Mouse (Mus musculus) heart, postnatal 36 days (tissue): Measurements from ENCODE around the gene Nlgn2. TPM values are rescaled to one million over a fixed set of nuclear protein-coding genes. Genes with fewer than 3 reads are reported as not detected.

ENCODE experiments used
- DNase-seq, 2 experiments: peaks; one replicate each; pipeline ENCODE4 v3.0.0; 2021 to 2022
- intact Hi-C: fragments of 180-260 bp; cut with DNase I; formaldehyde crosslinking; loops from one replicate; pipeline ENCODE4 v1.15.1; 2025
- total RNA-seq, 2 experiments: library from RNA; stranded (reverse); gene quantifications; 2 replicates each; pipeline ENCODE4 v1.2.3; 2021

Gene Nlgn2
- total RNA-seq, 2 experiments from 2014 or later: 4.6 to 4.8 TPM

- no peak for DNase-seq
- intact Hi-C loops: loop anchor here (2.0 kb wide), 1 partner anchor 33 kb away; no protein-coding TSS in a partner anchor
Observed at GRCm38 (mm10) chr11:69835326-69835965, 2.1 kb downstream of the Nlgn2 start.

- DNase-seq: no peak
- intact Hi-C loops: loop anchor here (2.0 kb wide), 1 partner anchor 31 kb away; no protein-coding TSS in a partner anchor
Observed at GRCm38 (mm10) chr11:69834001-69834549, 3.5 kb downstream of the Nlgn2 start.

- DNase-seq: no peak
- intact Hi-C loops: no loop called here
Observed at GRCm38 (mm10) chr11:69833554-69833953, 4.0 kb downstream of the Nlgn2 start.

- intact Hi-C loops: no loop called here
- DNase-seq: no peak
Observed at GRCm38 (mm10) chr11:69828832-69829231, 8.8 kb downstream of the Nlgn2 start.

DNA sequence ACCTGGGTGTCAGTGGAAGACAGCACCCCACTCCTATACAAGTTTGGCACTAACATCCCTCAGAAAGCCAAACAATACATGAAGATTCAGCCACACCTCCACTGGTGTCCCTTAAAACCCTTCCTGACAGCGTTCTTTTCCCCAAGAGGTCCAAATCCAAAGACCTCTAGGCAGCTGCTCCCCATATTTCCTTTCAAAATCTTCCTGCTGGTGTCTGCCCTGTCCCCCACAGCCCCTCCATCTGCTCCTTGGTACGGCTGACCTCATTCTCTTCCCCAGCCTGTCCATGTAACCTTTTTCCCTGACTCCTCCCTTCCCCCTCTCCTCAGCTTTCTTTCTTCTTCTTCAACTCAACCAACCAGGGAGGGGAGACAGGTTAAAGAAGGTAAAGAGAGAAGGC, 14.1 kb downstream of the Nlgn2 start:
- intact Hi-C loops: loop anchor here (5.0 kb wide), 1 partner anchor 44 kb away; no protein-coding TSS in a partner anchor
- DNase-seq: no peak

DNA sequence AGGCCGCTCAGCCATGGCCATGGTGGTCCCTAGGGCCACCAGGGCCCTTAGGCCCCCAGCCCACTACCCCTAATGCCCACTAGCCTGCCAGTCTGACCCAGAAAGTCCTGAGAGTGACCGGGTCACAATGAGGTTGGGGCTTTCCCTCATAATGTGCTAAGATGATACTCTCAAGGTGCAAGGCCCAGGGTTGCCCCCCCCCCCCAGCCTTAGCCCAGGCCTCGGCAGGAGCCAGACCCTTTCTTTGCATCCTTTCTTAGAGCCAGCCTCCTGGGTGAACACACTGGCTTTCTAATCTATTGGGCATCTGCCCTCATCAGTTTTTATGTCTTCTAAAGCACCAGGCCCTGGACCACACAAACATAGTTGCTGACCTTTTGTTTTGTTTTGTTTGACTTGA, 15.5 kb downstream of the Nlgn2 start, which contains the start of gene Spem1:
Gene Spem1, minus strand, starts transcription at position 101 of the 400 bp plus-strand sequence.
- DNase-seq: no peak
- intact Hi-C loops: loop anchor here (5.0 kb wide), 1 partner anchor 45 kb away; no protein-coding TSS in a partner anchor

GRCm38 (mm10) chr11:69818871-69819270, 18.7 kb downstream of the Nlgn2 start:
- no peak for DNase-seq
- intact Hi-C loops: no loop called here

DNA sequence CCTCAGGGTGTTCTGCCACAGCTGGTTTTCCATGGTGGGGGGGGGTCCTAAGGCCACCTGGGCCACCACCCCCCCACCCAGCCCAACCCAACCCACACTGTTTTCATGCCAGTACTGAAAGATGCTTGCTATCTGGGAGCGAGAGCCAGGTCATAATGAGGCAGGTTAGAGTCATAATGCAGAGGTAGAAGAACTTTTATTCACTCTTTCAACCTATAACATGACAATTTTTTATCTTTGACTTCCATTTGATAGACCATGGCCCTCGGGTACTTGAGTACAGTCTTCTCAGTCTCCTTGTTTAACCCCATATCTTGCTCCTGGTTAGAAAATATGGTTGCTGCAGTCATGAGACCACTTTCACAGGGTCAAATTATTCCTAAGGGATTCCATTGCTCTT, 19.2 kb downstream of the Nlgn2 start, which contains the start of gene Spem2:
Gene Spem2, minus strand, starts transcription at position 101 of the 400 bp plus-strand sequence.
- DNase-seq: no peak
- intact Hi-C loops: no loop called here

DNA sequence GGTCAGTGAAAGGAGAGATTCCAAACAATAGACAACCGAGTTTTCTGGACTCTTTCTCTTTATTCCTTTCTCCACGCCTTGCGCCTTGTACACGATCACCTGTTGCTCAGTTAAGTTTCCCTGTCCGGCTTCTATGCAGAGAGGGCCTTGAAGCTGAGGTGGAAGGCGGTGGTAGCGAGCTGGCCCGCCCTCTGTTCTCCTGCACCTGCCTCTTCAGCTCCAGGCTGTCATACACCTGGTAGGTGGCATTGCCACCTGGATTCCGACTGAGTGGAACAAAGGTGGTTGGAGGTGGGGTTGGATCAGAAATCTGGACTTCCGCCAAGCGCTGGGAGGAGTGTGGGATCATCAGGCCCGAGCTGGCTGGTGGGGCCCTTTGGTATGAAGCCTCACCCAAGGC, 21.1 kb downstream of the Nlgn2 start:
- no peak for DNase-seq

DNA sequence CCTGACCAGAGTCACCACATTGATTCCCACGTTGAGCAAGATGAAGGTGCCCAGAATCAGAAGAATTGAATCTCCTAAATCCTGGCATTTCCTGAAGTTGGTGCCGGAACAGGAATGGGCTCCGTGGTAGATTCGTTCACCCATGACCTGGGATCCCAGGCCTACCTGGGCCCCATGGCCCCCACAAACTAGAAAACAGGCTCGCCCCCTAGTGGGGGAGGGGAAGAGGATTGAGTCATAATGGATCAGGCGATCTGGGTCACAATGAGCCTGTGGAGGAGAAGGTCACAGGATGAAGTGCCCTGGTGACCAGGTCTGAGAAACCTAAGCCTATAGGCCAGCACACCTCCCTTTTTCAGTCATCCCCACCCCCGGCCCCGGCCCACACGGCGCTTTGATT, 22.4 kb downstream of the Nlgn2 start, which contains the start of gene Gm39566:
Gene Gm39566, minus strand, starts transcription at position 144 of the 400 bp plus-strand sequence.
- intact Hi-C loops: no loop called here
- DNase-seq: no peak

More for the DNA sequence above, 21.1 kb downstream of the Nlgn2 start:
- intact Hi-C loops: no loop called here

- DNase-seq: no peak
- intact Hi-C loops: no loop called here
Observed at GRCm38 (mm10) chr11:69810280-69810679, 27.3 kb downstream of the Nlgn2 start.

- intact Hi-C loops: no loop called here
- DNase-seq: no peak
Observed at GRCm38 (mm10) chr11:69807641-69808040, 29.9 kb downstream of the Nlgn2 start.

GRCm38 (mm10) chr11:69806378-69806777, 31.2 kb downstream of the Nlgn2 start:
- no peak for DNase-seq
- intact Hi-C loops: no loop called here

DNA sequence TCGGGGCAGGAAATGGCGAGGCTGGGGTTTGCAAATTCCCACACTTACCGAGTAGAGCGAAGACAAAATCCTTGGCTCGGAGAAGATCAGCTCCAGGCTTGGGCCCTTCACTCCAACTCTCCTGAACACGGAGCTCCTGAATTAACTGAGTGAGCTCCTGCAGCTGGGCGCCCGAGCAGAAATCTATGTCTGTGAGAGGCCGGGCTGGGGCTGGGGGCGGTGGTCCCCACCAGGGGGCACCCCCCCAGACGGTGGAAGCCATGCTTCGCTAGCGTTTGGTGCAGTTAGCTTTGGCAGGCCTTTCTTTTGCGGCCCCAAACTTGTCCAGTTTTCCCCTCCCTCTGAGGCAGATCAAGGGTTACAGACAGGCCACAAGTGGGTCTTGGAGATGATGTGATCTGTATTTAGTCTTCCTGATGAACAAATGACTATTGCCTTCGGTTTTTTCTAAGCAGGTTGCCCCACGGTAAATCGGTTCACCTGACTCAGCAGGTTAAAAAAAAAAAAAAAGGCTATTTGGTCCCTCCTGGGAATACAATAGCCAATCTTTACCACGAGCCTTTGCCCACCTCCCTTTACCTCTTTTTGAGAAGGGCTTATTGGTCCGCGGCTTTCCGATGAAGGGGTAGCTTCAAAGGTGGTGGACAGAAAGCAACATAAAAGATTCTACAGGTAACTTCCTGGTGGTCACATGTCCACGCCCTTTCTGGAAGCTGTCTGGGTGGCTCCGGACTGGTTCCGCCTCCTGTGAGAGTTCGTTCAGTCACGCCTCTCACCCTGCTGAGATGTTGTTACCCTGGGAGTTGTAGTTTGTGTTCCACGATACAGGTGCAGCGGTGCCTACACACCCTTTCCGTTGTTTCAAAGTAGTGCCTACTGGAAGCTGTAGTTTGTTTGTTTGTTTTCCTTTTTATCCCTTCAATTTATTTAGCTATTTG, 32.3 kb downstream of the Nlgn2 start, which contains the start of gene Tmem102:
Gene Tmem102, minus strand, starts transcription at position 653 of the 938 bp plus-strand sequence.
- no peak for DNase-seq
- intact Hi-C loops: loop anchor here (5.0 kb wide), 1 partner anchor 123 kb away; the partner anchor contains the start of gene Senp3

- DNase-seq: peak; percentile 23 to 41
- intact Hi-C loops: loop anchor here (5.0 kb wide), 1 partner anchor 122 kb away; the partner anchor contains the start of gene Senp3
Observed at GRCm38 (mm10) chr11:69804652-69804940, 33.0 kb downstream of the Nlgn2 start.

DNA sequence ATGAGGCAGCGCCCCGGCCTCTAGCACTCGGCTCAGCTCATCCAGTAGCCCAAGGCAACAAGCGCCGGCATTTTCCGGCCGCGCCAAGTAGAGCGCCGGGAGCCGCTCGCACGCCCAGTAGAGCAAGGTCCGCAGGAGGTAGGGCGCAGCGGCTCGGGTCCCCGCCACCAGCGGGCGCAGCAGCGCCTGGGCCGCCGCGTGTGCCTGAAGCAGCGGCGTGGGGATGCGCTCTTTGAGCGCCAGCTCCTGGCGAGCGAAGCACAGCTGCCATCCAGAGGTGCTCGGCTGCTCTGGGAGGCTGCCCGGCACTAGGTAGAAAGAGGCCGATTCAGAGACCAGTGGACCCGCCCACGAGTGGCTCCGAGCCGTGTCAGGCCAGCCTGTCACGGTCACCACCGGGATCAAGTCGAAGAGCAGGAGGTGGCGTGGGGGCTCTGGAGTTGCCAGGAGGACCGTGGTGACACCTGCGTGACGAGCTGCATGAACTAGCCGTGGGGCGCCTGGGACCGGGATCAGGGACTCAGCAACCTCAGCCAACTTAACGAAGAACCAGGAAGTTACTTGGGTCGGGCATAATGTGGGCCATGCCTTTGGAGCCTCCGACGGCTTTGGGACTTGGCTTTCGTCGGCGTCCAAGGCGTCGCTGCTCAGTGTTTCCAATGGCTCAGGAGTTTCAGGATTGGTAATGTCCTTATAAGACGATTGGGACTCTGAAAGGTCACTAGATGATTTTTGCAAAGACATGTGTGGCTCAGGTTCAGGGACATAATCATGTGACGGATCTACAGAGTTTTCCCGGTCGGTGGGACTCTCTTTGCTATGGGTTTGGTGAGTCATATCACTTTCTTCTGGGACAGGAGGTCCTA, 33.6 kb downstream of the Nlgn2 start:
- intact Hi-C loops: loop anchor here (2.0 to 5.0 kb wide), 5 partner anchors 31 to 122 kb away; partner anchors contain the start of genes Polr2a and Senp3
- DNase-seq: peak; percentile 78 to 82

- intact Hi-C loops: loop anchor here (2.0 to 5.0 kb wide), 5 partner anchors 31 to 121 kb away; partner anchors contain the start of genes Polr2a and Senp3
- no peak for DNase-seq
Observed at GRCm38 (mm10) chr11:69803328-69803727, 34.3 kb downstream of the Nlgn2 start.

DNA sequence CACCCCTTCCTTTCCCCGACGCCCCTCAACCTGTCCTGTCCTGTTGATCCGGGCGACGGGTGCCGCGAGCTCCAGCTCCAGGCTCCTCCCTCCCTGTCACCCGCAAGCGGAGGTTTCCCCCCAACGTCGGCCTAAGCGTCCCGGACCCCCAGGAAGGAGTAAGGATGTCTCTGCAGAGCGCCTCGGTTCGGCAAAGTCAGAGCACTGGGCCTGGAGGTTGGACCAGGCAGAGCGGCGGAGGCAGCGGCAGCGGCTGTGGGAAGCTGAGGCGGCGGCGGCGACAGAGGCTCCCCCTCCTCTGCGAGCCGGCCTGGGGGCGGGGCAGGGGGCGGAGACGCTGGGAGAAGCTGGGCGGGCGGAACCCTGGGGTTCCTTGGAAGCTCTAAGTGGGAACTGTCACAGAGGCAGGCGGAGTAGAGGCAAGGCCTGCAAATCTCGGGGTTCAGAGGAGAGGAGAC, 34.9 kb downstream of the Nlgn2 start:
- DNase-seq: peak; percentile 92
- intact Hi-C loops: loop anchor here (2.0 to 5.0 kb wide), 5 partner anchors 32 to 120 kb away; partner anchors contain the start of genes Polr2a and Senp3

DNA sequence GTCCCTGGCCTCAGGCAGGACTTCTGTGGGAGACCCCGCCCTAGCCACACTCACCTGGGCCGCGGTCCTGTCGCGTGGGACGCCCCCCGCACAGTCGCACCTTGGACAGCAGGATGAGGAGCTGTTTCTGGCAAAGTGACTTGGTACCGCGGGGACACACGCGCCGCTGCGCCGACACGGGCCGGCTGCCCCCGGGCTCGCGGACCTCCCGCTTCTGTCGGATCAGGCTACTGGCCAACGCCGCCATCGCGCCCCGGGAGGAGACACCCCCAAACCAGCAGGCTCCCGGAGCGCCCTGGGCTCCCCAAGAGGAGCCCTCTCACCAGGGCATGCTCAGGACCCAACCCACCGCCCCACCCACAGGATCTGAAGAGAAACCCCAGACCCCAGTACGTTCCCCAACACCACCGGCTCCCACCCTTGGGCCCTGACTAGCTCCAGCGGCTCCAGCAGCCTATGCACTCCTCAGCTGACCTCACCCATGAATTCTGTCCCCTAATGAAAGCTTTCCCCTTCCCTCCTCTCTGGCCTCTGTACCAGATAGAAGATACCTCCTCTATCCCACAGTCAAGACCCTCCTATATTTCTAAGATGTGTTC, 36.1 kb downstream of the Nlgn2 start, which contains the start of gene Fgf11:
Gene Fgf11, minus strand, starts transcription at position 479 of the 599 bp plus-strand sequence.
- DNase-seq: no peak
- intact Hi-C loops: loop anchor here (5.0 kb wide), 1 partner anchor 119 kb away; the partner anchor contains the start of gene Senp3
